Mouse (Mus musculus): ENCODE results near the gene Nlrp3. TPM values are rescaled to one million over a fixed set of nuclear protein-coding genes. Genes with fewer than 3 reads are reported as not detected.

Gene Nlrp3
- polyA plus RNA-seq, 2 experiments from 2014 or later: not detected

Other genes with a start within 250 kb of the Nlrp3 start
- not detected for gene Wnt9a, start 234.6 kb upstream of the Nlrp3 start, polyA plus RNA-seq (2017; shearing (Covaris generic))
- gene Prss38, start 165.9 kb upstream of the Nlrp3 start, polyA plus RNA-seq (2017; shearing (Covaris generic)): not detected
- 1 to 10 TPM; 3.9 to 6.9 TPM for gene Jmjd4, start 91.5 kb upstream of the Nlrp3 start, polyA plus RNA-seq (2017; shearing (Covaris generic))
- gene Snap47, start 90.4 kb upstream of the Nlrp3 start, polyA plus RNA-seq (2017; shearing (Covaris generic)): 10 to 100 TPM; 52.6 to 67.3 TPM
- 1 to 10 TPM; 6.0 to 6.9 TPM for gene Zfp867, start 69.1 kb upstream of the Nlrp3 start, polyA plus RNA-seq (2017; shearing (Covaris generic))
- gene Zkscan17, start 14.8 kb upstream of the Nlrp3 start, polyA plus RNA-seq (2017; shearing (Covaris generic)): 10 to 100 TPM in 1 of 2 experiments, 1 to 10 TPM in 1; 8.6 to 14.2 TPM
- gene Olfr222, start 34.7 kb downstream of the Nlrp3 start, polyA plus RNA-seq (2017; shearing (Covaris generic)): not detected
- not detected for gene Olfr223, start 51.7 kb downstream of the Nlrp3 start, polyA plus RNA-seq (2017; shearing (Covaris generic))
- gene Mprip, start 119.7 kb downstream of the Nlrp3 start, polyA plus RNA-seq (2017; shearing (Covaris generic)): 10 to 100 TPM; 21.3 to 29.6 TPM
- gene Pld6, start 246.1 kb downstream of the Nlrp3 start, polyA plus RNA-seq (2017; shearing (Covaris generic)): under 1 TPM in 1 of 2 experiments, not detected in 1; 0.36 TPM